Mouse (Mus musculus) natural killer cell, adult 2 months (primary cell): Measurements from ENCODE around the gene Mindy2.
"Not testable (repeated sequence)": the region's sequence is repeated elsewhere in the genome, so short reads cannot be mapped to it uniquely, and the experiment has no call there.

Experiments
- DNase-seq, 2 experiments: peaks; one replicate each; pipeline ENCODE4 v3.0.0; 2022; ENCODE audit warnings: low spot score in 2 of 2

Gene Mindy2

GRCm38 (mm10) chr9:70584641-70585040 is 72.3 kb downstream of the Mindy2 start:
- no peak for DNase-seq

- DNase-seq = no peak
Observed at GRCm38 (mm10) chr9:70580956-70581355, 76.0 kb downstream of the Mindy2 start.

GRCm38 (mm10) chr9:70578123-70578522 is 78.9 kb downstream of the Mindy2 start:
- no peak for DNase-seq

- no peak for DNase-seq
Observed at GRCm38 (mm10) chr9:70570351-70570750, 86.6 kb downstream of the Mindy2 start.

GRCm38 (mm10) chr9:70567651-70568050 is 89.3 kb downstream of the Mindy2 start:
- no peak for DNase-seq

- no peak for DNase-seq
Observed at GRCm38 (mm10) chr9:70562825-70563224, 94.1 kb downstream of the Mindy2 start.

GRCm38 (mm10) chr9:70556796-70557195 is 100.2 kb downstream of the Mindy2 start:
- DNase-seq = no peak

GRCm38 (mm10) chr9:70555431-70555830 is 101.5 kb downstream of the Mindy2 start:
- no peak for DNase-seq

- not testable (repeated sequence) for DNase-seq
Observed at GRCm38 (mm10) chr9:70552233-70552632, 104.7 kb downstream of the Mindy2 start.

- no peak for DNase-seq
Observed at GRCm38 (mm10) chr9:70551524-70551923, 105.5 kb downstream of the Mindy2 start.
